Mouse (Mus musculus): ENCODE data around the gene Gm49325. TPM values are rescaled to one million over a fixed set of nuclear protein-coding genes. Genes with fewer than 3 reads are reported as not detected.

The Gm49325 gene
- polyA plus RNA-seq, 1 experiment from 2014 or later, result not detected

GRCm38 (mm10) chr10:77634452-77635231 lies 28.6 kb downstream of the Gm49325 start:
- no peaks in the 10 kb centered on the region for H3K4me1 ChIP-seq (ENCODE audit: control insufficient read depth, insufficient read depth, low read length)
- WGBS, result 69% methylated on average over 13 of the region's 13 CpGs
- H3K36me3 ChIP-seq (ENCODE audit: control insufficient read depth, insufficient read depth, low read length), result peaks cover 29% of the 10 kb centered on the region; the same call in 1 of the 2 replicates
- no peak overlapping the region for H3K4me2 ChIP-seq (replicated peaks; ENCODE audit: low read depth, low read length)
- no peak overlapping the region for H3K4me3 ChIP-seq (ENCODE audit: low read depth, low read length)
- H3K9ac ChIP-seq (replicated peaks; ENCODE audit: low read depth, low read length), result no peak overlapping the region
- no peaks in the 10 kb centered on the region for H3K27me3 ChIP-seq (ENCODE audit: control insufficient read depth, insufficient read depth, low read length)
- no peak overlapping the region for H3K27ac ChIP-seq (ENCODE audit: low read length)
- H3K9me3 ChIP-seq (ENCODE audit: control insufficient read depth, low read depth, low read length), result no peaks in the 10 kb centered on the region
- ATAC-seq (ENCODE audit: insufficient number of reproducible peaks, insufficient read depth, low FRiP score, low read depth), result no peak

GRCm38 (mm10) chr10:77636234-77636922 lies 30.4 kb downstream of the Gm49325 start:
- Histone ChIP-seq H3K4me2 (replicated peaks; ENCODE audit: low read depth, low read length) (no peak overlapping the region), H3K9ac (replicated peaks; ENCODE audit: low read depth, low read length) (no peak overlapping the region), H3K4me1 (ENCODE audit: control insufficient read depth, insufficient read depth, low read length) (no peaks in the 10 kb centered on the region), H3K4me3 (ENCODE audit: low read depth, low read length) (no peak overlapping the region), H3K27me3 (ENCODE audit: control insufficient read depth, insufficient read depth, low read length) (no peaks in the 10 kb centered on the region), H3K36me3 (ENCODE audit: control insufficient read depth, insufficient read depth, low read length) (peaks cover 35% of the 10 kb centered on the region), H3K9me3 (ENCODE audit: control insufficient read depth, low read depth, low read length) (no peaks in the 10 kb centered on the region), H3K27ac (ENCODE audit: low read length) (no peak overlapping the region)
- WGBS, result 89% methylated on average over 7 of the region's 7 CpGs
- ATAC-seq (ENCODE audit: insufficient number of reproducible peaks, insufficient read depth, low FRiP score, low read depth), result no peak

GRCm38 (mm10) chr10:77638956-77639355 lies 33.0 kb downstream of the Gm49325 start:
- no peak overlapping the region for H3K4me3 ChIP-seq (ENCODE audit: low read depth, low read length)
- 82% methylated on average over 6 of the region's 6 CpGs for WGBS
- no peak for ATAC-seq (ENCODE audit: insufficient number of reproducible peaks, insufficient read depth, low FRiP score, low read depth)
- H3K4me1 ChIP-seq (ENCODE audit: control insufficient read depth, insufficient read depth, low read length), result no peaks in the 10 kb centered on the region
- no peaks in the 10 kb centered on the region for H3K27me3 ChIP-seq (ENCODE audit: control insufficient read depth, insufficient read depth, low read length)
- H3K9me3 ChIP-seq (ENCODE audit: control insufficient read depth, low read depth, low read length), result no peaks in the 10 kb centered on the region
- H3K27ac ChIP-seq (ENCODE audit: low read length), result no peak overlapping the region
- no peak overlapping the region for H3K4me2 ChIP-seq (replicated peaks; ENCODE audit: low read depth, low read length)
- no peak overlapping the region for H3K9ac ChIP-seq (replicated peaks; ENCODE audit: low read depth, low read length)
- H3K36me3 ChIP-seq (ENCODE audit: control insufficient read depth, insufficient read depth, low read length), result peaks cover 40% of the 10 kb centered on the region

- Histone ChIP-seq H3K9ac (replicated peaks; ENCODE audit: low read depth, low read length) (no peak overlapping the region), H3K9me3 (ENCODE audit: control insufficient read depth, low read depth, low read length) (no peaks in the 10 kb centered on the region), H3K27me3 (ENCODE audit: control insufficient read depth, insufficient read depth, low read length) (no peaks in the 10 kb centered on the region), H3K4me2 (replicated peaks; ENCODE audit: low read depth, low read length) (no peak overlapping the region), H3K27ac (ENCODE audit: low read length) (no peak overlapping the region), H3K4me1 (ENCODE audit: control insufficient read depth, insufficient read depth, low read length) (no peaks in the 10 kb centered on the region), H3K36me3 (ENCODE audit: control insufficient read depth, insufficient read depth, low read length) (peaks cover 53% of the 10 kb centered on the region), H3K4me3 (ENCODE audit: low read depth, low read length) (no peak overlapping the region)
- ATAC-seq (ENCODE audit: insufficient number of reproducible peaks, insufficient read depth, low FRiP score, low read depth), result no peak
- 85% methylated on average over 7 of the region's 7 CpGs for WGBS
Observed at GRCm38 (mm10) chr10:77643160-77643559, 37.2 kb downstream of the Gm49325 start.

GRCm38 (mm10) chr10:77645571-77645970 lies 39.6 kb downstream of the Gm49325 start:
- no peak for ATAC-seq (ENCODE audit: insufficient number of reproducible peaks, insufficient read depth, low FRiP score, low read depth)
- no peaks in the 10 kb centered on the region for H3K27me3 ChIP-seq (ENCODE audit: control insufficient read depth, insufficient read depth, low read length)
- peaks cover 49% of the 10 kb centered on the region for H3K36me3 ChIP-seq (ENCODE audit: control insufficient read depth, insufficient read depth, low read length)
- 93% methylated on average over 5 of the region's 5 CpGs for WGBS
- no peak overlapping the region for H3K4me2 ChIP-seq (replicated peaks; ENCODE audit: low read depth, low read length)
- no peaks in the 10 kb centered on the region for H3K9me3 ChIP-seq (ENCODE audit: control insufficient read depth, low read depth, low read length)
- H3K9ac ChIP-seq (replicated peaks; ENCODE audit: low read depth, low read length), result no peak overlapping the region
- H3K27ac ChIP-seq (ENCODE audit: low read length), result no peak overlapping the region
- H3K4me1 ChIP-seq (ENCODE audit: control insufficient read depth, insufficient read depth, low read length), result no peaks in the 10 kb centered on the region
- H3K4me3 ChIP-seq (ENCODE audit: low read depth, low read length), result no peak overlapping the region

- H3K9me3 ChIP-seq (ENCODE audit: control insufficient read depth, low read depth, low read length), result no peaks in the 10 kb centered on the region
- ATAC-seq (ENCODE audit: insufficient number of reproducible peaks, insufficient read depth, low FRiP score, low read depth), result no peak
- no peak overlapping the region for H3K27ac ChIP-seq (ENCODE audit: low read length)
- 71% methylated on average over 1 of the region's 1 CpGs for WGBS
- H3K4me3 ChIP-seq (ENCODE audit: low read depth, low read length), result no peak overlapping the region
- H3K4me2 ChIP-seq (replicated peaks; ENCODE audit: low read depth, low read length), result no peak overlapping the region
- no peaks in the 10 kb centered on the region for H3K27me3 ChIP-seq (ENCODE audit: control insufficient read depth, insufficient read depth, low read length)
- peaks cover 32% of the 10 kb centered on the region for H3K36me3 ChIP-seq (ENCODE audit: control insufficient read depth, insufficient read depth, low read length)
- H3K4me1 ChIP-seq (ENCODE audit: control insufficient read depth, insufficient read depth, low read length), result no peaks in the 10 kb centered on the region
- no peak overlapping the region for H3K9ac ChIP-seq (replicated peaks; ENCODE audit: low read depth, low read length)
Observed at GRCm38 (mm10) chr10:77647461-77647860, 41.5 kb downstream of the Gm49325 start.

- no peaks in the 10 kb centered on the region for H3K4me1 ChIP-seq (ENCODE audit: control insufficient read depth, insufficient read depth, low read length)
- H3K4me2 ChIP-seq (replicated peaks; ENCODE audit: low read depth, low read length), result no peak overlapping the region
- WGBS, result 82% methylated on average over 8 of the region's 8 CpGs
- no peaks in the 10 kb centered on the region for H3K27me3 ChIP-seq (ENCODE audit: control insufficient read depth, insufficient read depth, low read length)
- no peak for ATAC-seq (ENCODE audit: insufficient number of reproducible peaks, insufficient read depth, low FRiP score, low read depth)
- H3K27ac ChIP-seq (ENCODE audit: low read length), result no peak overlapping the region
- no peak overlapping the region for H3K9ac ChIP-seq (replicated peaks; ENCODE audit: low read depth, low read length)
- no peaks in the 10 kb centered on the region for H3K9me3 ChIP-seq (ENCODE audit: control insufficient read depth, low read depth, low read length)
- H3K36me3 ChIP-seq (ENCODE audit: control insufficient read depth, insufficient read depth, low read length), result peaks cover 31% of the 10 kb centered on the region
- H3K4me3 ChIP-seq (ENCODE audit: low read depth, low read length), result no peak overlapping the region
Observed at GRCm38 (mm10) chr10:77647901-77648300, 41.9 kb downstream of the Gm49325 start.

- Histone ChIP-seq H3K4me3 (ENCODE audit: low read depth, low read length) (no peak overlapping the region), H3K27ac (ENCODE audit: low read length) (no peak overlapping the region), H3K9ac (replicated peaks; ENCODE audit: low read depth, low read length) (no peak overlapping the region), H3K9me3 (ENCODE audit: control insufficient read depth, low read depth, low read length) (no peaks in the 10 kb centered on the region), H3K36me3 (ENCODE audit: control insufficient read depth, insufficient read depth, low read length) (no peaks in the 10 kb centered on the region; the same call in 1 of the 2 replicates), H3K4me1 (ENCODE audit: control insufficient read depth, insufficient read depth, low read length) (no peaks in the 10 kb centered on the region), H3K27me3 (ENCODE audit: control insufficient read depth, insufficient read depth, low read length) (no peaks in the 10 kb centered on the region), H3K4me2 (replicated peaks; ENCODE audit: low read depth, low read length) (no peak overlapping the region)
- no peak for ATAC-seq (ENCODE audit: insufficient number of reproducible peaks, insufficient read depth, low FRiP score, low read depth)
- 88% methylated on average over 9 of the region's 9 CpGs for WGBS
Observed at GRCm38 (mm10) chr10:77652046-77652445, 46.0 kb downstream of the Gm49325 start.

All from stomach, embryonic 14.5 days (tissue).